Mouse (Mus musculus): Measurements from ENCODE around the gene Phf24.

GRCm38 (mm10) chr4:42978062-42978461, 61.6 kb downstream of the Phf24 start:
- TF ChIP-seq CTCF (IDR thresholded peaks at IDR 0.05; ENCODE audit: insufficient read depth, low read length) (no peak), POLR2A (IDR thresholded peaks at IDR 0.05; ENCODE audit: borderline replicate concordance, extremely low read depth, low read depth, low read length) (no peak)

All from lung, adult 2 months (tissue).